Mouse (Mus musculus) liver, adult 2 months (tissue): ENCODE results near the gene Nfkb2. TPM values are rescaled to one million over a fixed set of nuclear protein-coding genes. Genes with fewer than 3 reads are reported as not detected.

Experiments
- DNase-seq: peaks from one replicate; pipeline ENCODE4 v3.0.0-alpha.2; 2011; ENCODE audit warnings: low read depth, low spot score; ENCODE audit errors: extremely low read depth
- H3K27ac ChIP-seq: fragments of 200-500 bp; replicated peaks from 2 replicates; pipeline ENCODE4 v1.5.1; 2012; ENCODE audit warnings: low read depth, mild to moderate bottlenecking, control low read depth, inconsistent platforms, low read length; ENCODE audit not compliant: insufficient read depth
- H3K27me3 ChIP-seq: fragments of 200-500 bp; 2 replicates; pipeline ENCODE4 v1.6.1; 2012; ENCODE audit warnings: mild to moderate bottlenecking, moderate library complexity, low read length, inconsistent platforms; ENCODE audit not compliant: control insufficient read depth, insufficient read depth
- H3K36me3 ChIP-seq: fragments of 200-500 bp; 2 replicates; pipeline ENCODE4 v1.6.1; 2012; ENCODE audit warnings: low read length, inconsistent platforms; ENCODE audit not compliant: control insufficient read depth, insufficient read depth
- H3K4me1 ChIP-seq: fragments of 200-500 bp; 2 replicates; pipeline ENCODE4 v1.6.1; 2011; ENCODE audit warnings: low read length; ENCODE audit not compliant: control insufficient read depth, insufficient read depth
- H3K4me3 ChIP-seq: fragments of 200-500 bp; 2 replicates; pipeline ENCODE4 v1.5.1; 2011; ENCODE audit warnings: low read depth, mild to moderate bottlenecking, control low read depth, low read length, moderate library complexity; ENCODE audit not compliant: insufficient read depth
- H3K79me2 ChIP-seq: fragments of 200-500 bp; 2 replicates; pipeline ENCODE4 v1.6.1; 2012; ENCODE audit warnings: inconsistent platforms, mild to moderate bottlenecking, low read length, moderate library complexity; ENCODE audit not compliant: control insufficient read depth, insufficient read depth
- H3K9ac ChIP-seq: fragments of 200-500 bp; 2 replicates; pipeline ENCODE4 v1.6.1; 2012; ENCODE audit warnings: low read depth, mild to moderate bottlenecking, control low read depth, inconsistent platforms, low read length
- CTCF ChIP-seq: fragments of 200-500 bp; IDR thresholded peaks from 2 replicates; pipeline ENCODE4 v1.5.1; 2011; ENCODE audit warnings: low read depth, low read length, control low read depth
- POLR2A ChIP-seq: fragments of 200-500 bp; IDR thresholded peaks from 2 replicates; pipeline ENCODE4 v1.6.1; 2011; ENCODE audit warnings: low read length, control low read depth; ENCODE audit not compliant: insufficient read depth; ENCODE audit errors: extremely low read depth
- WGBS: fragments of 180-500 bp; shearing (Covaris S2); methylation state at CpG from one replicate; pipeline ENCODE4 v1.1.7; 2018; 5-methylcytosine and 5-hydroxymethylcytosine counted together
- polyA plus RNA-seq: library from polyadenylated mRNA; depleted of rRNA; stranded (reverse); fragments of >200 nt; gene quantifications from 2 replicates; pipeline ENCODE4 v1.2.3, GENCODE M21; 2012
- total RNA-seq: library from RNA; depleted of rRNA; stranded (reverse); fragments of >200 nt; gene quantifications from 2 replicates; pipeline ENCODE4 v1.2.3, GENCODE M21; 2014

Gene Nfkb2
- total and polyA plus RNA-seq, 2 experiments: 3.7 to 9.3 TPM

DNA sequence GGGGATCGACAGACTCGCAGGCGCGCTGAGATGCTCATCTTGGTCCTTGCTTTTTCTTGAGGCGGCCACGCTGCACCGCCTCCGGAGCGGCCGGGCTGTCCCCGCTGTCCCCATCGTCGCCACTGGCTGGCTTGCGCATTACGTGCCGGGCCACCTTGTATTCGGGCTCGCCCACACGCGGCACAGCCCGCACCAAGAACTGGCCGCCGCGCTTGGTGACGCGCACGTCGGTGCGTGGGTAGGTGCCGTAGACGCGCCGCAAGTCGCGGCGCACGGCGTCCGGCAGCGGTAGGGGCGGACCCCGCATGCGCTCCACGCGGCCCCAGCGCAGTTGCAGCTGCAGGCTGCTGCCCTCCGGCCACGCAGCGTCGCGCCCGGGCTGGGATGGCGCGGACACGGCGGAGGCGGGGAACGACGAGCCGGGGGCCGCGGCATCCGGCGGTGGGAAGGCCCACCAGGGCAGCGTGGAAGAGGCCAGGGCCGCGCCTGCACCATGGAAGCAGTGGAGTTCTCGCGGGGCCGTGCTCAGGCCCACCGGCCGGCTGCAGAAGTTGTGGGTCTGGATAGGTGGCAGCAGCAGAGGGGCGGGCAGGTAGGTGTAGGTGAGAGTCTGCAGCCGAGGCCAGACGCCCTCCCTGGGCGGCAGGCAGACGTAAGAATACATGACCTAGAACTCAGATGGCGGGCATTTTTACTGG, 44.8 kb downstream of the Nfkb2 start:
- Histone ChIP-seq H3K4me3 (peak overlapping the region; percentile 74), H3K36me3 (no peaks in the 10 kb centered on the region), H3K9ac (peak overlapping the region; percentile 80), H3K27me3 (no peaks in the 10 kb centered on the region), H3K27ac (no peak overlapping the region), H3K4me1 (peaks cover 4% of the 10 kb centered on the region; the same call in 1 of the 2 replicates), H3K79me2 (no peaks in the 10 kb centered on the region)
- no peak for DNase-seq
- WGBS: under 1% methylated on average over 77 of the region's 78 CpGs
- TF ChIP-seq POLR2A (no peak), CTCF (no peak)

DNA sequence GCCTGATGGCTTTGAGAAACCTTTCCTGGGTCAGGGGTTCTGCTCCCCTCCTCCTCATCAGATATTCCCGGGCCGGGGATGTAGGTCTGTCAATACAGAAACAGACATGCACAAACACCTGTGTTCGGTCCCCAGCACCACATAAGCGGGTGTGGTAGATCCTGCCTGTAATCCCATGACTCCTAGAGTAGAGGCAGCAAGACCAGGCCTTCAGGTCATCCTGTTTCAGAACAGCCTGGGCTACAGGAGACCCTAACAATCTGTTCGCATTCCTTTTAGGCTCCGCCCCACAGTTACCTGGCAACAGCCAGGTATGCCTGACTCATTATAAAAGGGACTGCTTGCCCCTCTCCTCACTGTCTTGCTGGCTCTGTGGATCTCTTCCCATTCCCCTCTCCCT, 45.4 kb downstream of the Nfkb2 start:
- peaks cover 4% of the 10 kb centered on the region; the same call in 1 of the 2 replicates for H3K4me1 ChIP-seq
- H3K27me3 ChIP-seq: no peaks in the 10 kb centered on the region
- no peak overlapping the region for H3K9ac ChIP-seq
- no peak overlapping the region for H3K27ac ChIP-seq
- DNase-seq: no peak
- 53% methylated on average over 6 of the region's 6 CpGs for WGBS
- H3K36me3 ChIP-seq: no peaks in the 10 kb centered on the region
- no peak overlapping the region for H3K4me3 ChIP-seq
- no peak for TF ChIP-seq POLR2A
- H3K79me2 ChIP-seq: no peaks in the 10 kb centered on the region

DNA sequence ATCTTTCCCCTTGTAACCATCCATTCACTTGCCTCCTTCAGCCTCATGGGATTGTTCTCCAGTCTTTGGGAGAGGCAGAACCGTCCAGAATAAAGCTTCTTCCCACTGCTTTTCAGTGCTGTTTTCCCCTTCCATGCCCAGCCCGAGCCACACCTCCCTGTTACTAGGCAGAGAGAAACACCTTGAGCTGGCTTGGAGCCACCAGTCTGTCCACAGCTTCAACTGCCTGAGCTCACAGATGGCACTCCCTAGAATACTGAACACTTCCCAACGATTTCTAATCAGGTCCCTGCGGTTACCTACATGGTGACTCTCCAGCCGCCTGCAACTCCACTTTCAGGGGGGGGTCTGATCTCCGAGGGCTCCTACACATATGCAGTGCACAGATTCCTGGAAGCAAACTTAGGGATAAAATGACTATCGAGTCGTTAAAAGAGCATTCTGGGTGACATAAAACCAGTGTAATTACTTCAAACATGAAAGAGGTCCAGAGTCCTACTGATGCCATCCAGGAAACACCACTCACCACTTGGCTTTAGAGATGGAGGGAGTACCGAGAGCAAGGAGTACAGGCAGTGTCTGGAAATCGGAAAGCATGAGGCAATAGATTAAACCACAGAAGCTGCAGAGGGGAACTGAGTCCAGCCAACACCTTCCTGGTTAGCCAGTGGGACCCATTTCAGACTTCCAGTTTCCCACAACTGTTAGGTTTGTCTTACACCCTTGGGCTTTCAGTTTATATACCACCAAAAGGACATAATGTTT, 46.2 kb downstream of the Nfkb2 start, which contains the start of gene 2310034G01Rik:
2310034G01Rik (minus strand) TSS at position 135 of the 765 bp plus-strand sequence.
- Histone ChIP-seq H3K27ac (no peak within 1 kb of the TSS), H3K4me1 (peaks cover 4% of the 10 kb centered on the region; the same call in 1 of the 2 replicates)

DNA sequence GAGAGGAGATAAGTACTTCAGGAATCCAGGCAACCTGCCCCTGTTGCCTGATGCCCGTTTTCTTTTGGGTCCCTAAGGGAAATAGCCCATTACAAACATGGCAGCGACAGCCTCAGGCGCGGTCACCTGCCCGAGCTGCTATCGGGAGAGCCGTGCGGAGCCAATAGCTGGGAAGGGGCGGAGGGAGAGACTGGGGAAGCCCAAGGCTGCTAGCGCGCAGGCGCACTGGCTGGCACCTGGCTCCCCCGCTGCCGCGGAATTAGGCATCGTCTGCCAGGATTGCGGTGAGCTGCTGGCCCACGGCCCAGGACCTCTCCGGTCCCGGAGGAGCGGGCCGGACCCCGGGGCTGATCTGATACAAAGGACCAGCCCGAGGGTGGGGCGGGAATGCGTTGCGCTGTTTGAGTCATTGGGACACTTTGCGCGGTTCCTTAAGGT, 52.6 kb downstream of the Nfkb2 start:
- Histone ChIP-seq H3K4me3 (peak overlapping the region; percentile 85), H3K27ac (no peak overlapping the region), H3K9ac (peak overlapping the region; percentile 80), H3K79me2 (no peaks in the 10 kb centered on the region), H3K36me3 (no peaks in the 10 kb centered on the region), H3K27me3 (no peaks in the 10 kb centered on the region), H3K4me1 (0 out of 2 replicates have a peak, but pooled peaks cover 2% of the 10 kb centered on the region)
- peak; percentile 83 for DNase-seq
- no peak for TF ChIP-seq CTCF
- 0 out of 2 replicates have a peak, but pooled peaks have one; percentile 24 for TF ChIP-seq POLR2A
- 1% methylated on average over 29 of the region's 29 CpGs for WGBS

More for the DNA sequence above, 46.2 kb downstream of the Nfkb2 start, which contains the start of gene 2310034G01Rik:
- Histone ChIP-seq H3K9ac (peak within 1 kb of the TSS; percentile 80), H3K79me2 (no peaks in the 10 kb centered on the region), H3K27me3 (no peaks in the 10 kb centered on the region), H3K36me3 (no peaks in the 10 kb centered on the region), H3K4me3 (peak within 1 kb of the TSS; percentile 74)
- no peak for TF ChIP-seq CTCF
- no peak for TF ChIP-seq POLR2A
- WGBS: 72% methylated on average over 10 of the region's 10 CpGs
- no peak for DNase-seq

DNA sequence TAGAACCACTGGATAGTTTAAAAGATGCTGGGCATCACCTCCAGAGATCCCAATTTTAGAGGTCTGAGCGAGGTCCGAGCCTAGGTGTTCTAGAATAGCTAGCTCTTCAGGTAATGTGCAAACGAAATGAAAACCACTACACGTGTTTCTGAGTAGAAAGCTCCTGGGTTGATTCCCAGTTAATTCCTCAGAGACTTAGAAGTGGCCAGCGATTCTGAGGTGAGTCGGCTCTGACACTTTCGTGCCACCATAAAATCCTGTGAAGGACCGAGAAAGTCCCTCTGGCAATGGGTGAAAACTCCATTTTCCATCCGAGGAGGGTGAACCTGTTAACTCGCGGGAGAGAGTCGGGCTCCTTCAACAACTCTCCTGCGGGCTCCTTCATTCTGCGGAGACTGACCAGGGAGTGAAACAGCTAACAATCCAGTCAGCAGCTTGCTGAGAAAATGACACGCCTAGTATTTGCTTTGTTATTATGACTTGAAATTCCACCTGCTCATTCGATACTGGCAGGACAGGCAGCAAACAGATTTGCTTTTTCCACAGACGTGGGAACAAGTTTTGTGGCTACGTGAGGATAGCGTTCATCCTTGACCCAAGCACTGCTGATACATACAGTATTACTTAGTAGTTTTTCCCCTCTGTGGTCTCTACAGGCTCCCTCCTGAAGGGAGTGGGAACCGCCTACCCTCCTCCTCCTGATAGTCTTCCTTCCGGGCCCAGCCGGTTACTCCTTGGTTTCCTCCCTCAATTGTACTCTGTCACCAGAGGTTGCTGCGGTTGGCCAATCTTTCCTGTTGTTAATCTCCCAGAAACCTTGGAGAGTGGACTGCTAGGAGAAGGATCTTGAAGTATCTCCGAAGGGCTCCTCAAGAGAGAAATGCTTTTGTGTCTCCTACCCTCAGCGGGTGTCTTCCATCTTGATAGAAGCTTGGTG, 53.5 kb downstream of the Nfkb2 start:
- WGBS: 45% methylated on average over 25 of the region's 25 CpGs
- H3K4me3 ChIP-seq: peak overlapping the region; percentile 85
- H3K36me3 ChIP-seq: no peaks in the 10 kb centered on the region
- H3K9ac ChIP-seq: no peak overlapping the region; the same call in 1 of the 2 replicates
- no peaks in the 10 kb centered on the region for H3K79me2 ChIP-seq
- 0 out of 2 replicates have a peak, but pooled peaks cover 2% of the 10 kb centered on the region for H3K4me1 ChIP-seq
- no peak for TF ChIP-seq CTCF
- H3K27ac ChIP-seq: no peak overlapping the region
- no peak for DNase-seq
- no peaks in the 10 kb centered on the region for H3K27me3 ChIP-seq
